Mouse (Mus musculus): ENCODE data around the gene Rps6kb1.

The Rps6kb1 gene

DNA sequence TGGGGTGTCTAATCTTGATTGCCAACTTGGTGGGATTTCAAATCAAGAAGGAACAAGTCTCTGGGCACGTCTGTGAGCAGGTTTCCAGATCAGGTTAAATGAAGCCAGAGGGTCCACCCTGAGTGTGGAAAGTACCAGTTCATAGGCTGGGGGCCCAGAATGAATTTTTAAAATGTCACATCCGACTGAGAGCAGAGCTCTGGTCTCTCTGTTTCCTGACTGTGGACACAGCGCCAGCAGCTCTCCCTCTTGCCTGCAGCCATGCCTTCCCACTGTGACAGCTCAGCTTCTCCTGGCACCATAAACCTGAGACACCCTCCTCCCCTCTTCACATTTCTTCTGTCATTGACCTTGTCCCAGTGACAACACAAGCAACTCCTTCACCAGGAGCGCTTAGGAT is 75.6 kb downstream of the Rps6kb1 start:
- no peak for DNase-seq (ENCODE audit: low read depth)

DNA sequence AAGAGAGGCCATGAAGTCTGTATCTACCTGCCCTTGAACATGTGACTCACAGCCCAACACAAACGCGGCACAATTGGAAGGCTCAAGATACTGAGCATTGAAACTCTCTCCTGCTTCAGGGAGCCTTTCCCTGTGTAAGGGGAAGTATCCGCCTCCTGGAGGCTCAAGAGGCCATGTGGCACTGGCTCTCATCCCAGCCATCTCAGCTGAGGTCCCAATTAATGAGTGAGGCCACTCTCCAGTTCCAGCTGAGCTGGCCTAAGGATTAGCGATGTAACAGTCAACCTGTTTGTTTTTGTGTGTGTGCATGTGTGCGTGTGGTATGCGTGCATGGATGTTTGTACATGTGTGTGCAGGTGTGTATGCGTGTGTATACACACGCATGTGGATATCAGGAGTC is 76.3 kb downstream of the Rps6kb1 start:
- no peak for DNase-seq (ENCODE audit: low read depth)

DNA sequence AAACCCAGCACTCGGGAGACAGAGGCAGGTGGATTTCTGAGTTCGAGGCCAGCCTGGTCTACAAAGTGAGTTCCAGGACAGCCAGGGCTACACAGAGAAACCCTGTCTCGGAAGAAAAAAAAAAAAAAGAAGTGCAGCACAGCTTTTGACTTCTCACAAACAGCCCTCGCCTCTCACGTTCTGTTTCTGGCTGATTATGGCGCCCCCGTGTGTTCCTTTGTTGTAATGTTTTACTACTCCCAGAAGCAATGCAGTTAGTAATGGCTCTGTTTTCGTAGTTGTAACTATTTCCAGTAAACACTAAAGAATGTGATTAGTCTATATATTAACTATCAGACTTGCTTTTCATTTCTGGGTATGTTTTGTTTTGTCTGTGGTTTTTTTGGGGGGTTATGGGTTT is 80.3 kb downstream of the Rps6kb1 start:
- peak; percentile 71 for DNase-seq (ENCODE audit: low read depth)

DNA sequence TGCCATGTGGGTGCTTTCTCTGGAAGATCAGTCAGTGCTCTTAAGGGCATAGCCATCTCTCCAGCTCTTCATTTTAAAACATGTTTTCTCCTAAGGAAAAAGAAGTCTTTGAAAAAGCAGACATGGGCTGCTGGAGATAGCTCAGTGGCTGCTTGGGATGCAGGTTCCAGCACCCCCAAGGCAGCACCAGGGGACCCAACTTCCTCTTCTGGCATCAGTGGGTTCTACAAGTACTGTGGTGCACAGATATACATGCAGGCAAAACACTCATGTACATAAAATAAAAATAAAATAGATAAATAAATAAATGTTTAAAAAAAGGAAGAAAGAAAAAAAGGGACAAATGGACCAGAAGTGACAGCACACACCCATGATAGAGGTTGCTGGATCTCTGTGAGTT is 82.0 kb downstream of the Rps6kb1 start:
- DNase-seq (ENCODE audit: low read depth), result no peak

DNA sequence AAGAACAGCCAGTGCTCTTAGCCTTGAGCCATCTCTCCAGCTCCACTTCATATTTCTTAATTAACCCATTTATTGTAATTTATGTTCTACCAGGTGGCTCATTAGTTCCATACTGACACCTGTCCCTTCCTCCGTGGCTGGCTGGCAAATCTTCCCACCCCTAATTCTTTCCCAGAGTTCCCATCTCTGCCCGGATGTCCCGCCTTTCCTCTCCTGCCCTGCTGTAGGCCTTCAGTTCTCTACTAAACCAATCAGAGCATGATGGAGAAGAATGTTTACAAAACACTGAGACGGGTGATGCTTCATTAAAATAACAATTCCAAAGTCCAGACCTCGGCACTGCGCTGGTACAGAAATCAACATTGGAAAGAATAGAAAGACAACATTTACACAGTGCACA is 85.7 kb downstream of the Rps6kb1 start:
- no peak for DNase-seq (ENCODE audit: low read depth)

DNA sequence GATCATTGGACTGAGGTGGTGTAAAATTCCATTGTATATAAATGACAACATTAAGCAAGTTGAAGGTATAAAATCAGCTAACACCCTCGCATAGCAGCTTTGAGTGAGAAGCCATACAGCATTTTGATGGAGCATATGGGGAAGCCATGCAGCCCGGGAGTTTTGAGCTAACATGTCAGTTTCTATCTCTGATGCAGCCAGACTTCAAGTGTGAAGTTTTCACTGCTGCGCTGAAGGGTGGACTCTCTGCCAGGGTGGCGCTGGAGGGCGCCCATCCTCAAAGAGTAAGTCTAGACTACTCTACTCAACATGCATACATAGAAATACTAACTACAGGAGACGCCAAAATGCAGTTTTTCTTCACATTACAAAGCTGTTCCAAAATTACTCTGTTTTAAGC is 87.1 kb downstream of the Rps6kb1 start:
- no peak for DNase-seq (ENCODE audit: low read depth)

DNA sequence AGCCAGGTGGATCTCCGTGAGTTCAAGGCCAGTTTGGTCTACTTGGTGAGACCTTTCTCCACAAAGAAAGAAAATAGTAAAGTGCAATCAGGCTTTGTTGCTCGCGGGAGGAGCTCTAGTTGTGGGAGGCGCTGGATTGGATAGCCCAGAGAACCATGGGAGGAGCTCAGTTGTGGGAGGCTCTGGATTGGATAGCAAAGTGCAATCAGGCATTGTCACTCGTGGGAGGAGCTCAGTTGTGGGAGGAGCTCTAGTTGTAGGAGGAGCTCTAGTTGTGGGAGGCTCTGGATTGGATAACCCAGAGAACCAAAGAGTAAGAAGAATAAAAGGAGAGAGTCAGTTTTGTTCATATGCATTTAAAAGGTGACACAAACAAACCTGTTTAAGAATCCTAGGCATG is 90.6 kb downstream of the Rps6kb1 start:
- no peak for DNase-seq (ENCODE audit: low read depth)

All from c-Kit-positive CD71-positive TER-119-negative erythroid progenitor cells, embryonic 14.5 days (primary cell).